Mouse (Mus musculus) lung, embryonic 14.5 days (tissue): ENCODE measurements around the gene Impdh2. TPM values are rescaled to one million over a fixed set of nuclear protein-coding genes. Genes with fewer than 3 reads are reported as not detected.

Source experiments
- ATAC-seq: fragments of 200-750 bp; cut with Nextera tagmentation; 2 replicates; pipeline ENCODE4 v1.8.0; 2017; ENCODE audit warnings: mild to moderate bottlenecking, moderate TSS enrichment, moderate library complexity; ENCODE audit not compliant: insufficient read depth
- DNase-seq: peaks from one replicate; pipeline ENCODE4 v3.0.0-alpha.2; 2015
- H3K27ac ChIP-seq: fragments of 300-500 bp; sonication (generic); 2 replicates; pipeline ENCODE4 v1.5.1; 2014; ENCODE audit warnings: low read depth, mild to moderate bottlenecking, moderate library complexity
- H3K27me3 ChIP-seq: fragments of 300-500 bp; sonication (generic); 2 replicates; pipeline ENCODE4 v1.6.1; 2014; ENCODE audit warnings: low read length, control low read depth; ENCODE audit not compliant: insufficient read depth
- H3K36me3 ChIP-seq: fragments of 300-500 bp; sonication (generic); 2 replicates; pipeline ENCODE4 v1.6.1; 2014; ENCODE audit warnings: control low read depth; ENCODE audit not compliant: insufficient read depth
- H3K4me1 ChIP-seq: fragments of 300-500 bp; sonication (generic); 2 replicates; pipeline ENCODE4 v1.6.1; 2014; ENCODE audit warnings: antibody characterized with exemption, control low read depth; ENCODE audit not compliant: insufficient read depth
- H3K4me2 ChIP-seq: fragments of 300-500 bp; sonication (generic); 2 replicates; pipeline ENCODE4 v1.6.1; 2014; ENCODE audit warnings: mild to moderate bottlenecking
- H3K4me3 ChIP-seq: fragments of 300-500 bp; sonication (generic); 2 replicates; pipeline ENCODE4 v1.5.1; 2014; ENCODE audit warnings: low read depth, low read length
- H3K9ac ChIP-seq: fragments of 300-500 bp; sonication (generic); 2 replicates; pipeline ENCODE4 v1.6.1; 2014
- H3K9me3 ChIP-seq: fragments of 300-500 bp; sonication (generic); 2 replicates; pipeline ENCODE4 v1.6.1; 2016; ENCODE audit warnings: low read depth, low read length, control low read depth
- CTCF ChIP-seq: IDR thresholded peaks from 2 replicates; pipeline ENCODE4 v1.5.1; 2016; ENCODE audit warnings: antibody characterized with exemption, low read depth
- WGBS: fragments of 180-500 bp; shearing (Covaris S2); extraction: QIAGEN DNeasy Blood & Tissue Kit; methylation state at CpG from one replicate; pipeline ENCODE4 v1.1.7; 2014; 5-methylcytosine and 5-hydroxymethylcytosine counted together
- polyA plus RNA-seq: library from polyadenylated mRNA; unstranded; fragments of >200 nt; fragmentation: Nextera tagmentation; extraction: Ambion mirVana; gene quantifications from 2 replicates; pipeline ENCODE4 v1.2.1, GENCODE M21; 2014

Impdh2 gene
- polyA plus RNA-seq, 1 experiment from 2014 or later: 202 TPM

- peak overlapping the region; percentile 85 for H3K4me2 ChIP-seq
- no peak for ATAC-seq
- peak overlapping the region; percentile 65 for H3K4me3 ChIP-seq
- H3K9me3 ChIP-seq: no peaks in the 10 kb centered on the region
- WGBS: 40% methylated on average over 6 of the region's 6 CpGs
- peak overlapping the region; percentile 12; the same call in 1 of the 2 replicates for H3K27ac ChIP-seq
- DNase-seq: no peak
- peaks cover 47% of the 10 kb centered on the region for H3K36me3 ChIP-seq
- TF ChIP-seq CTCF: no peak
- peaks cover 15% of the 10 kb centered on the region for H3K4me1 ChIP-seq
- H3K27me3 ChIP-seq: no peaks in the 10 kb centered on the region
- H3K9ac ChIP-seq: peak overlapping the region; percentile 87
These were observed 16.9 kb downstream of the Impdh2 start for GRCm38 (mm10) chr9:108577025-108577424.

DNA sequence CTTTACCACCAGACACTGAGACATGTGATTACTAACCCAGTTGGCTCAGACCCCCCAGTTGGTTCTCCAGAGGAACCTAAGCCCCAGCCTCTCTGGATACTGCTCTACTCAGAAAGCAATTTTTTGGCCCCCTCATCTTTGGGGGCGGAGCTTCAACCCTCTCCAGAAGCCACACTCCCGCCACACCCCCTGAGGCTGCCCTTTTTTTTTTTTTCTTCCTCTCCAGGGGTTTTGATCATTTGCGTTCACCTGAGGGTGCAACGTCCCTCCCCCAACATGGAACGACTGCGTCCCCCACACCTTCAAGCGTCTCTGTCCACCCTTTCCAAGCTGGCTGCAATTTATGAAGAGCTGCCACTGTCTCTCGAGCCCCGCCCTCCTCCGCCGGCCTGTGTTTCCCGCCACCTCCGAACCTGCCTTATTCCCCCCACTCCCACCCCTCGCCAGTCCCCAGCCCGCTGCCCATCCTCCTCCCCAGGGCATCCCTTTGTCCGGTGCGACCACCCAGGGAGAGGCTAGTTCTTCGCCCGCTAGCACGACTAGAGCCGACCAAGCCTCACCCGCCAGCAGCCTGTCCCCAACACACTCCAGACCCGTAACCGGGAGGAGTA lies 18.0 kb downstream of the Impdh2 start:
- Histone ChIP-seq H3K27me3 (no peaks in the 10 kb centered on the region), H3K4me2 (peak overlapping the region; percentile 85), H3K4me3 (peak overlapping the region; percentile 65), H3K9me3 (no peaks in the 10 kb centered on the region), H3K36me3 (peaks cover 37% of the 10 kb centered on the region), H3K27ac (peak overlapping the region; percentile 93), H3K9ac (peak overlapping the region; percentile 87), H3K4me1 (peaks cover 15% of the 10 kb centered on the region)
- ATAC-seq (peak; percentile 32), DNase-seq (peak; percentile 84)
- under 1% methylated on average over 24 of the region's 24 CpGs for WGBS
- no peak for TF ChIP-seq CTCF

DNA sequence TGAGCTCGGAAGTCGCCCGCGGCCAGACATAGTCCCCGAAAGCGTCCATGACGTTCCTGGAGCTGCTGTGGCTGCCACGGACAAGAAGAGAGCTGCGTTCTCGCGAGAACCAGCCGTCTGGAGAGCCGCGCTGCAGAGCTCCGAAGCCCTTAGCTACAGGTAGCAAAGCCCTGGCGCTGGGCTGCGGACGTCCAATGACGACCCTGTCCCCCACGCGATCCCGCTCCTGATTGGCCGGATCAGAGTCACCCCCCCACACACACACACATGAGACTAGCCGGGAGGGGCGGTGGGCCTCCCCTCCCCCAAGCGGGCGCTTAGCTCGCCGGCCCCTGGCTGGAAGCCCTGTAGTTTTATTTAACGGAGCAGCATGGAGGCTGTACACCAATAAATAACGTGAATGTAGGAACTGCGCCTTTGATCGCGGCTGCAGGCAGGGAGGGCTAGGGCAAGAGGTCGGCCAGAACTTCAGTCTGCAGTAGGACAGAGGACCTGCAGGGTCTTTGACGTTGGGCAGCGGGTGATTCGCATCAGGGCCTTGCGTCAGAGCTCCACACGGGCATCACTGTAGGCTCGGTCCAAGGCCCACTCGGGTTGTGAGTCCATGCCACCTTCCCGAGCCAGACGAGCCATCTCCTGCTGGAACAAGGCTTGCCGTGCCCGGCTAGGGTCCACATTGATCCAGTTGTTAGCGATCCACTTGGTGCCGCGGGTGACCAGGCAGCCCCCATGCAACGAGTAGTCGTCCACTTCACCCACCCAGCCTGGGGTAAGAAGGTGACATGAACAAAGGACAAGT lies 18.7 kb downstream of the Impdh2 start, which contains the start of gene Wdr6:
Gene Wdr6 (minus strand): TSS at position 195 of the 799 bp plus-strand sequence.
- peak; percentile 97 for ATAC-seq
- WGBS: 4% methylated on average over 51 of the region's 51 CpGs

GRCm38 (mm10) chr9:108579344-108579690 lies 19.2 kb downstream of the Impdh2 start:
- 51% methylated on average over 5 of the region's 5 CpGs for WGBS
- TF ChIP-seq CTCF: no peak
- peak overlapping the region; percentile 65 for H3K4me3 ChIP-seq
- ATAC-seq (no peak), DNase-seq (peak; percentile 22)
- H3K4me1 ChIP-seq: peaks cover 15% of the 10 kb centered on the region
- H3K27ac ChIP-seq: peak overlapping the region; percentile 78
- no peaks in the 10 kb centered on the region for H3K9me3 ChIP-seq
- no peaks in the 10 kb centered on the region for H3K27me3 ChIP-seq
- H3K9ac ChIP-seq: peak overlapping the region; percentile 87
- peaks cover 24% of the 10 kb centered on the region for H3K36me3 ChIP-seq
- peak overlapping the region; percentile 85 for H3K4me2 ChIP-seq

More for the DNA sequence above, 18.7 kb downstream of the Impdh2 start, which contains the start of gene Wdr6:
- H3K4me3 ChIP-seq: peak within 1 kb of the TSS; percentile 65
- no peaks in the 10 kb centered on the region for H3K9me3 ChIP-seq
- peak within 1 kb of the TSS; percentile 93 for H3K27ac ChIP-seq
- peaks cover 30% of the 10 kb centered on the region for H3K36me3 ChIP-seq
- peak within 1 kb of the TSS; percentile 87 for H3K9ac ChIP-seq
- H3K27me3 ChIP-seq: no peaks in the 10 kb centered on the region
- H3K4me2 ChIP-seq: peak within 1 kb of the TSS; percentile 85
- no peak for TF ChIP-seq CTCF
- H3K4me1 ChIP-seq: peaks cover 15% of the 10 kb centered on the region
- peak; percentile 97 for DNase-seq

GRCm38 (mm10) chr9:108587571-108588180 lies 27.6 kb downstream of the Impdh2 start:
- Histone ChIP-seq H3K9ac (peak overlapping the region; percentile 21; the same call in 1 of the 2 replicates), H3K27ac (peak overlapping the region; percentile 71), H3K36me3 (no peaks in the 10 kb centered on the region), H3K4me1 (peaks cover 10% of the 10 kb centered on the region), H3K27me3 (no peaks in the 10 kb centered on the region), H3K4me2 (peak overlapping the region; percentile 57), H3K4me3 (no peak overlapping the region), H3K9me3 (no peaks in the 10 kb centered on the region)
- ATAC-seq (peak; percentile 95), DNase-seq (peak; percentile 89)
- 4% methylated on average over 14 of the region's 14 CpGs for WGBS
- TF ChIP-seq CTCF: no peak

DNA sequence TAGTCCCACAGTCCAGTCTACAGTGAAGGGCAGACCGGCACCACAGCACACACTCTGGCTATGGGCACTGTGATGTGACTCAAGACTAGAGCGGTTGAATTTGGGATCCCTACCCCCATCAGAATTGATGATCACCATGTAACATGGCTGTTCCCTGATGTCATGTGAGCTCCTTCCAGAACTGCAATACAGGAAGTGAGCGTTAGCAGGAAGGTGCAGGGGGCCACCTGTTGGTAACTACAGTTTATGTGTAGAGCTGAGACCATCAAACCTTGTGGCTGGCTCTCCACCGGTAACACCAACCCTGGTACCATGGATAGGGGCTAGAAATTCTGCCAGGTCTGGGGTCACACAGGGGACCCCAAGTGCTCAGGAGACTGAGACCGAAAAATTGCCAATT lies 29.1 kb downstream of the Impdh2 start:
- no peaks in the 10 kb centered on the region for H3K9me3 ChIP-seq
- H3K36me3 ChIP-seq: no peaks in the 10 kb centered on the region
- WGBS: 65% methylated on average over 5 of the region's 5 CpGs
- no peak overlapping the region for H3K4me3 ChIP-seq
- H3K27me3 ChIP-seq: no peaks in the 10 kb centered on the region
- H3K4me1 ChIP-seq: peaks cover 10% of the 10 kb centered on the region
- no peak for TF ChIP-seq CTCF
- DNase-seq: no peak
- H3K4me2 ChIP-seq: no peak overlapping the region
- H3K9ac ChIP-seq: no peak overlapping the region
- H3K27ac ChIP-seq: no peak overlapping the region
- ATAC-seq: no peak

GRCm38 (mm10) chr9:108591462-108591861 lies 31.4 kb downstream of the Impdh2 start:
- no peak overlapping the region for H3K9ac ChIP-seq
- H3K4me2 ChIP-seq: no peak overlapping the region
- H3K9me3 ChIP-seq: no peaks in the 10 kb centered on the region
- TF ChIP-seq CTCF: no peak
- ATAC-seq (no peak), DNase-seq (no peak)
- peaks cover 10% of the 10 kb centered on the region for H3K4me1 ChIP-seq
- H3K27ac ChIP-seq: no peak overlapping the region
- no peaks in the 10 kb centered on the region for H3K27me3 ChIP-seq
- no peak overlapping the region for H3K4me3 ChIP-seq
- 81% methylated on average over 4 of the region's 4 CpGs for WGBS
- H3K36me3 ChIP-seq: no peaks in the 10 kb centered on the region
